Mouse (Mus musculus) left cerebral cortex, adult 18-20 months (tissue): Measurements from ENCODE around the gene Pmm2. TPM values are rescaled to one million over a fixed set of nuclear protein-coding genes. Genes with fewer than 3 reads are reported as not detected.

Source experiments
- DNase-seq, 2 experiments: peaks; one replicate each; pipeline ENCODE4 v3.0.0; 2021 to 2022; ENCODE audit warnings: low spot score in 2 of 2, mixed read lengths in 1 of 2
- long read RNA-seq, 2 experiments: library from polyadenylated mRNA; stranded (forward); transcript quantifications; one replicate each; pipeline ENCODE4 v2.0.0; 2021
- total RNA-seq, 2 experiments: library from RNA; stranded (reverse); gene quantifications; 2 replicates each; pipeline ENCODE4 v1.2.3; 2021

Pmm2 gene
- total RNA-seq = 10 to 100 TPM; 26.0 to 28.9 TPM
- long read RNA-seq, experiment 1, transcript Pmm2-201 (9 exons, 1,842 nt) = major isoform, 9 of 27 reads
- long read RNA-seq, experiment 1, partial matches to known transcripts = 6 of 27 reads
- long read RNA-seq, experiment 1, other reads (novel, unspliced or antisense) = 12 of 27 reads
- long read RNA-seq, experiment 2, transcript Pmm2-201 (9 exons, 1,842 nt) = major isoform, 11 of 21 reads
- long read RNA-seq, experiment 2, partial matches to known transcripts = 5 of 21 reads
- long read RNA-seq, experiment 2, other reads (novel, unspliced or antisense) = 5 of 21 reads

- DNase-seq = peak; percentile 74 to 82
Measured at GRCm38 (mm10) chr16:8637217-8638051, at the start of gene Pmm2, which contains the start of gene Tmem186. Gene Pmm2 (plus strand): TSS chr16:8637674. Gene Tmem186 (minus strand): TSS chr16:8637712.

- DNase-seq = peak; percentile 28 to 52
Measured at GRCm38 (mm10) chr16:8595411-8595810, 42.1 kb upstream of the Pmm2 start.

- DNase-seq = peak; percentile 17 to 22
Measured at GRCm38 (mm10) chr16:8596336-8596735, 41.1 kb upstream of the Pmm2 start.

GRCm38 (mm10) chr16:8597516-8597915 is 40.0 kb upstream of the Pmm2 start:
- no peak for DNase-seq

- no peak for DNase-seq
Measured at GRCm38 (mm10) chr16:8603789-8604188, 33.7 kb upstream of the Pmm2 start.

GRCm38 (mm10) chr16:8610397-8610796 is 27.1 kb upstream of the Pmm2 start:
- DNase-seq = no peak

GRCm38 (mm10) chr16:8612214-8613005 is 25.1 kb upstream of the Pmm2 start:
- no peak for DNase-seq

GRCm38 (mm10) chr16:8613039-8613438 is 24.4 kb upstream of the Pmm2 start:
- DNase-seq = no peak

GRCm38 (mm10) chr16:8613447-8613846 is 24.0 kb upstream of the Pmm2 start:
- no peak for DNase-seq

- no peak for DNase-seq
Measured at GRCm38 (mm10) chr16:8619659-8620314, 17.7 kb upstream of the Pmm2 start.

- DNase-seq = no peak
Measured at GRCm38 (mm10) chr16:8620315-8621115, 17.0 kb upstream of the Pmm2 start.

- no peak for DNase-seq
Measured at GRCm38 (mm10) chr16:8630419-8630818, 7.1 kb upstream of the Pmm2 start.

GRCm38 (mm10) chr16:8631428-8631827 is 6.0 kb upstream of the Pmm2 start:
- no peak for DNase-seq

- no peak for DNase-seq
Measured at GRCm38 (mm10) chr16:8636867-8637216, 632 bp upstream of the Pmm2 start.

- no peak for DNase-seq
Measured at GRCm38 (mm10) chr16:8638131-8638530, 657 bp downstream of the Pmm2 start.

GRCm38 (mm10) chr16:8639466-8640191 is 2.2 kb downstream of the Pmm2 start:
- no peak for DNase-seq

GRCm38 (mm10) chr16:8643855-8644254 is 6.4 kb downstream of the Pmm2 start:
- peak; percentile 24 to 37 for DNase-seq

- no peak for DNase-seq
Measured at GRCm38 (mm10) chr16:8645546-8645945, 8.1 kb downstream of the Pmm2 start.

- DNase-seq = no peak
Measured at GRCm38 (mm10) chr16:8650007-8650406, 12.5 kb downstream of the Pmm2 start.

GRCm38 (mm10) chr16:8655108-8655507 is 17.6 kb downstream of the Pmm2 start:
- DNase-seq = no peak
